Mouse (Mus musculus) splenic B cell, adult 2 months (primary cell): Measurements from ENCODE around the gene Ccr8.
A peak's percentile ranks its signal among the peaks of the same experiment; 100 is the strongest.

Experiments
- DNase-seq: peaks from one replicate; pipeline ENCODE4 v3.0.0-alpha.2; 2011; ENCODE audit warnings: low read depth, low spot score
- H3K27me3 ChIP-seq: 2 replicates; pipeline ENCODE4 v1.6.1; 2012; ENCODE audit warnings: mild to moderate bottlenecking, low read length, moderate library complexity, mixed read lengths; ENCODE audit not compliant: control insufficient read depth, poor library complexity, insufficient read depth, severe bottlenecking
- H3K36me3 ChIP-seq: 2 replicates; pipeline ENCODE4 v1.6.1; 2012; ENCODE audit warnings: mild to moderate bottlenecking, low read length, moderate library complexity, mixed read lengths; ENCODE audit not compliant: control insufficient read depth, poor library complexity, insufficient read depth, severe bottlenecking

Gene Ccr8

DNA sequence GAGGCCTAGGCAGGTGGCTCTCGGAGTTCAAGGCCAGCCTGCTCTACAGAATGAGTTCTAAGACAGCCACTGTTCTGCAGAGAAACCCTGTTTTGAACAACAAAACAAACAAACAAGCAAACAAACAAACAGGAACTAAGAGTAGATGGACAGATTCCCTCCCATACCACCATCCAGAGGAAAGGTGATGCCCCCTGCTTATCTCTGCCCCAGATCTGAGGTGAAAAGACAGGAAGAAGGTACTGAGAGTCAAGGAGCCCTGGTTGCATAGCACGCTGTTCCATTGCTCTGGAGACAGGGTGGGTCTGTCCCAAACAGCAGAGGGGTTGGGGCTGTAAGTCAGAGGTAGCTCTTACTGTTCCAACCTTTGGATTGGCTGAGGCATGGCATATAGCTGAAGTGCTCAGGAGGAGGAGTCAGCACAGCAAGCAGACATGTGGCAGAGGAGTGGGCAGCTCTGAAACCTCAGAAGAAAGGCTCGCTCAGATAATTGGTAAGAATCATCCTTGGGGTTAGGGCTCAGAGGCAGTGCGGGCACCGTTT lies at the start of gene Ccr8:
Ccr8 (plus strand) TSS at position 419 of the 543 bp plus-strand sequence.
- DNase-seq: no peak
- Histone ChIP-seq H3K36me3 (no peaks in the 10 kb centered on the region), H3K27me3 (no peaks in the 10 kb centered on the region)

DNA sequence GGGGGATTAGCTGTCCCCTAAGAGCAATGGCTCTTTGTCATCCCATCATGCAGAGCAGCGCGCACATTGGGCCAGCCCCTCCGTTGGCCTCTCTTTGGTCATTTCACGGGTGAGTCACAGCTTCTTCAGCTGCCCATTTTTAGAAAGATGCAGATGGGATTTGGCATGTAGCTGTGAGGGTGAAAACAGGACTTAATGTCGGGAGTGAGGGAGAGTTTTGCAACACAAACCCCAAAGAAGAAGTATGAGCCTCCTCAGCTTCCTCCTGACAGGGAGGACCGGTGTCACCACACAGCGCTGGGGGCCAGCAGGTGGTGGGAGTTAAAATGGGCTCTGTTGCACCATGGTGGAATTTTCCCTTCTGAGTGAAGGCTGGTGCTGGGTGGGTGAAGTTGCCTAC lies 48.8 kb upstream of the Ccr8 start:
- H3K36me3 ChIP-seq: no peaks in the 10 kb centered on the region
- DNase-seq: no peak
- no peaks in the 10 kb centered on the region for H3K27me3 ChIP-seq

DNA sequence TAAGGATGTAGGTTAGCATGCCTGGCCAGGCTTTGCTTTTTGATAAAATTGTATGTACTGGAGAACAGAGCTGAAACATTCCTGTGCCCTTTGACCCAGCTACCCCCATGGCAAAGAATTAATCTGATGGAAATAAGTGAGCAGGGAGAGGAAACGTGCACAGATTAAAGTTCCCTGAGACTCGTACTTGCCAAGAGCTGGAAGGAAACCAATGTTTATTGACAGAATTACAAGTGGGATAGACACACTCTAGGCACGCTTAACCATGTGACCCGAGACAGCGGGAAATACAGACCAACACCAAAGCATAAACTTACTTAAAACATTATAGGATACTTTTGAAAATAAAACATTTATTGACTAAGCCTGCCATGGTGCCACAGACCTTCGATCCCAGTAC lies 43.4 kb upstream of the Ccr8 start:
- no peaks in the 10 kb centered on the region for H3K36me3 ChIP-seq
- no peaks in the 10 kb centered on the region for H3K27me3 ChIP-seq
- DNase-seq: no peak

GRCm38 (mm10) chr9:120049407-120049806 lies 42.5 kb upstream of the Ccr8 start:
- Histone ChIP-seq H3K36me3 (no peaks in the 10 kb centered on the region), H3K27me3 (no peaks in the 10 kb centered on the region)
- no peak for DNase-seq

DNA sequence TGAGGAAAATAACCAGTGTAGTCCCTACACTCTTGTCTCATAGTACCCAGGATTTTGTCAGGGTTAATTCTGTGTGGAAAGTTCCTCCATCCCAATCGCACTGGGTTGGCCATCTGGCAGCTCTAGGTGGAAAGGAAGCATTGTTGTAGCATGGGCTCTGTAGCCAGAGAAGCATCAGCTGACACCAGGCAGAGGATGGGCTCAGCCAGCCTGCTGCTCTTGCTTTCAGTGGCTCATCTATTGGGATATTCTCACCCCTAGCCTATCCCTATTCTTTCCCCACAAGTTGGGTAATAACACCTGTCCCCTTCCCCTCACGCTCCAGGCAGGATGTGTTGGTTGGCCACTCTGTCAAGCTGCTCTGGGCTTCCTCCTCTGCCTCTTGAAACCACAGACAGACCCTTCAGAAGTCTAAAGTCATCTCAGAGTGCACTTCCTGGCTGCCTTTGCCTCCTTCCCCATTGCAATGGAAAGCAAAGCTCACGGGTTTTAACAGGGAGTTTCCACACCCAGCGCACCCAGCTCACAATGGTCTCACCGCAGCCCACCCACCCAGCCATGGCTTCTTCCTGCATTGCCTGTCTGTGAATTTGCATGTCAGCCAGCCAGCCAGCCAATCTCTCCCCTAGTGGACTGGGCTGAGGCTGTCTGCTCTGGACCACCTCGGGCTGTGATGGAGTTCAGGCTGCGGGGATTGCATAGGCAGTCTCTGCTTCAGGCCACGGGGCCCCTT lies 37.2 kb upstream of the Ccr8 start:
- peak; percentile 62 for DNase-seq
- no peaks in the 10 kb centered on the region for H3K27me3 ChIP-seq
- H3K36me3 ChIP-seq: no peaks in the 10 kb centered on the region

DNA sequence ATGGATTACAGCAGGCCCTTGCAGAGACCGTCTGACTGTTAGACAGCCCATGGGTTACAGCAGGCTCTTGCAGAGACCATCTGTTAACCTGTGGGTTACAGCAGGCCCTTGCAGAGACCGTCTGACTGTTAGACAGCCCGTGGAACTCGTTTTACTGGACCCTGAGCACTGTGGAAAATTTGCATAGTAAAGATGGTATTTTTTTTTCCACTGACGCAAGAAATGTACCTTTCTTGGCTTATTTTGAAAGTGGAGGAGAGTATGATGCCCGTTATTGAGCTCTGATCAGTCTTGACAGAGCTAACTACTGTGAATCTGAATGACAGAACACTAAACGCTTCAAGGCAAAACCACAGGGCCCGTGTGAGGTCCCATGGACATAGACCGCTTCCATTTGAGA lies 35.7 kb upstream of the Ccr8 start:
- no peak for DNase-seq

DNA sequence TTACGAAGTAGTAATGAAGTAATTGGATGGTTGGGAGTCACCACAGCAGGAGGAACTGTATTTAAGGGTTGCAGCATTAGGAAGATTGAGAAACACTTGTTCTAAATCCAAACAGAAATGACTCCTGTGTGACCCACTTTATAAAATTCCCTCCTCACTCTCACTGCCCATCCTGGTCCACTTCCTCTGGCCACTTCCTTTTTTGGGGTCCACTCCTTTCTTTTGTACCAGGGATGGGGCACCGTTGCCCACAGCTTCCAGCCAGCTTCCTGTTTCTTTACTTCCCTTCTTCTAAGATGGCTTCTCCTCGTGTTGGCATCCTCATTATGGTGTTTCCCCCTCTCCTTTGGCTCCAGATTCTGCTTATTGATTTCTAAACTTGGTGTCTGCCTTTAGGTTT lies 33.2 kb upstream of the Ccr8 start:
- H3K36me3 ChIP-seq: no peaks in the 10 kb centered on the region
- no peaks in the 10 kb centered on the region for H3K27me3 ChIP-seq
- no peak for DNase-seq

More for the DNA sequence above, 35.7 kb upstream of the Ccr8 start:
- H3K36me3 ChIP-seq: no peaks in the 10 kb centered on the region
- no peaks in the 10 kb centered on the region for H3K27me3 ChIP-seq

DNA sequence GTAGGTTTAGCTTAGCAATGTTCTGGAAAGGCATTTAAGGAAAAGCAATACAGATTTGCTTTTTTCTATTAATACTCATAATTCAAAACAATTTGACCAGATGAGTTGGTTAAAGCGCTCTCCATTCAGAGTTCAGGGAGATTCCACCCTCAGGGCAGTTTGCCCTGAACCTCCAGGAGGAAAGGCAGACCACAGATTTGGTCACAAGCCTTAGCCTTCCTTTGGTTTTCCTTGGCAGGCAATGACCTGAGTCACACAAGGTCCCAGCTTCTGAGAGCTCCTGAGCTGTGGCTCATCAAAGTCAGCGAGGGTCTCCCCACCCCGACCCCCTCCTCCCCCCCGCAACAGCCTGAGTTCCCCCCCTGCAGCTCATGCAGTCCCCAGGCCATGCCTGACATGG lies 27.6 kb upstream of the Ccr8 start:
- DNase-seq: no peak
- no peaks in the 10 kb centered on the region for H3K27me3 ChIP-seq
- no peaks in the 10 kb centered on the region for H3K36me3 ChIP-seq

GRCm38 (mm10) chr9:120067609-120068008 lies 24.3 kb upstream of the Ccr8 start:
- no peaks in the 10 kb centered on the region for H3K36me3 ChIP-seq
- H3K27me3 ChIP-seq: no peaks in the 10 kb centered on the region
- no peak for DNase-seq

- H3K36me3 ChIP-seq: no peaks in the 10 kb centered on the region
- no peaks in the 10 kb centered on the region for H3K27me3 ChIP-seq
- DNase-seq: no peak
Measured at GRCm38 (mm10) chr9:120068047-120068446, 23.9 kb upstream of the Ccr8 start.

DNA sequence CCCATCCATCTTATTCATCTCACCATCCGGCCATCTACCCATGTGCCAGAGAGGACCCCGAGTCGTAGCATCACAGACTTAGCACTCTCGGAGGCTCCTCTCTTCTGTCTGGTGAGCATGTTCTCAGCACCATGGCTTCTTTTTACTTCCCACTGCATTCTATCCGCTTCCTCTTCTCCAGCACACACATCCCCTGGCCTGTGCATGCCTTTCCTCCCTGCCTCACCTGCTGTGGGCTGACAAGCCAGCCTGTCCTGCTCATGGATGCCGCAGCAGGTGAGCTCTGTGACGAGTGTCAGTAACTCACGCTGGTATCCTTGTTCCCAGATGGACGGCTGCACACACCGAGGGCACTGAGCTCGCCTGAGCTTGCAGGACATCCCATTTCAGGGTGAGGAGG lies 22.1 kb upstream of the Ccr8 start, which contains the start of gene Cx3cr1:
Cx3cr1 (minus strand) TSS at position 101 of the 400 bp plus-strand sequence.
- no peaks in the 10 kb centered on the region for H3K27me3 ChIP-seq
- H3K36me3 ChIP-seq: no peaks in the 10 kb centered on the region
- DNase-seq: no peak

GRCm38 (mm10) chr9:120071251-120071650 lies 20.7 kb upstream of the Ccr8 start:
- Histone ChIP-seq H3K36me3 (no peaks in the 10 kb centered on the region), H3K27me3 (no peaks in the 10 kb centered on the region)
- no peak for DNase-seq

GRCm38 (mm10) chr9:120073169-120073568 lies 18.7 kb upstream of the Ccr8 start:
- Histone ChIP-seq H3K27me3 (no peaks in the 10 kb centered on the region), H3K36me3 (no peaks in the 10 kb centered on the region)
- DNase-seq: peak; percentile 83

DNA sequence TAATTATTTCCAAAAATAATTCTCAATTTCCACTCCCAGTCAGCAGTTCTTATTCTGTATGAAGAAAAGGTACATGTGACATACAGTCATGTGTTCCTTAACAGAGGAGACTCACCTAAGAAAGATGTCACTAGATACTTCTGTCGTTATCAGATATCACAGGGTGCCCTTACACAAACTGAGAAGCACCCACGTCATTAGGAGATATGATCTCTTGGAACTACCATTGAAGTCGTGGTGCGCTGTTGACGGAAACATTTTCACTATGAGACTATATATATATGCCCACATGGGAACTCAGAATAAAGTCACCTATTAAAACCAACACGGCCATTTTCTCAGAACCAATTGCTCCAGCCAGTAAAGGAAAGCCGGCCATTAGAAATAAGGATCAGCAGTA lies 17.4 kb upstream of the Ccr8 start:
- Histone ChIP-seq H3K36me3 (no peaks in the 10 kb centered on the region), H3K27me3 (no peaks in the 10 kb centered on the region)
- no peak for DNase-seq

- no peaks in the 10 kb centered on the region for H3K27me3 ChIP-seq
- no peak for DNase-seq
- H3K36me3 ChIP-seq: no peaks in the 10 kb centered on the region
Measured at GRCm38 (mm10) chr9:120078241-120078640, 13.7 kb upstream of the Ccr8 start.

DNA sequence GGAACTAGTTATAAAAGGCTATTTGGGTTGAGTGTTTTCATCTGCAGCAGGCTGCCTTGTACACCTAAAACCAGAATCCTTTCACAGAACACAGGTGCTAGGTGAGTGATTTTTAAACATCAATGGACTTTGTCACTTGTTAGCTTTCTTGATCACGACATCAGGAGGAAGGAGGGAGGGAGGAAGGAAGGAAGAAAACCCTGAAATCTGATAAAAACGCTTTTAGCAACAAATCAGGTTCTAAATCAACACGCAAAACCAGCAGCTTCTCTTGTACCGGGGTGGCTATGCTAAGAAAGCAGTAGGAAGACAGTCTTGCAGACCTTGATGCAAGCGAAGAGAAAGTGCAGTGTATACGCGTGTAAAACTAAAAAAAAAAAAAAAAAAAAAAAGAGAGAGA lies 12.0 kb upstream of the Ccr8 start:
- H3K36me3 ChIP-seq: no peaks in the 10 kb centered on the region
- H3K27me3 ChIP-seq: no peaks in the 10 kb centered on the region
- no peak for DNase-seq
